Mouse (Mus musculus): Measurements from ENCODE around the gene Olfr10. TPM values are rescaled to one million over a fixed set of nuclear protein-coding genes. Genes with fewer than 3 reads are reported as not detected.

The Olfr10 gene
- not detected for polyA plus RNA-seq (2017; shearing (Covaris generic))

DNA sequence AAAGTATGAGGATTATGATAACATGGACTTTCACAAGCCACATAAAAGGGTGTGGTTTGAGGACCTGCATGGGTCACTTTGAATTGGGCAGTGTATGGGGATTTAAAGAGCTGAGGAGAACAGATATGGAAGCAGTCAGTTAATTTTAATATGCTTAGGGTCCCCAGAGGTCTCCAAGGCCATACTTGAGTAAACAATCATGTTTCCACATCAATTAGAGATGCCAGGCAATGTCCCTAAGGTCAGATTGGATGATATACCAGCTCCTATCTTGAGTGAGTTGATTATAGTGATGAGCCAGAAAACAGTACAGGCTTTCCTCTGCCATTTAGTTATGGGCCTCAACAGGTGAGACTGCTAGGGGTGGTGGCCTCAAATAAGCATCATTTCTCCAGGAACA lies at the start of gene Olfr10:
Gene Olfr10, plus strand, starts transcription at position 301 of the 400 bp plus-strand sequence.

DNA sequence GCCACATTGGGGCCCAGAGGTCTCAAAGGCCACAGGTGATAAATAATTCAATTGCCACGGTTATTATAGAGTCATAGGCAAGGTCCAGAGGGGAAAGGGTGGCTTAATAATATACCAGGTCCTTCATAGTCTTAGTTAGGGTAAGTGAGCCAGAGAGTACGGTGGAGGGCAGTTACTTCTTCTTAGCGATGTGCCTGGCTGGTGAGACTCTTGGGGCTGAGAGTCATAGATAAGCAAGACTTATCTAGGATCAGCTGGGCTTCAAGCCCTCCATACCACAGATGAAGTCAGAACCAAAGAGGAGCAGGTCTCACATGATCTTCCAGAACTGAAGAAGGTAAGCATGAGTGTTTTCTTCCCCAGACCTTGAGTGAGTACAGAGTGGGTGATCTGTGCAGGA lies 26.3 kb upstream of the Olfr10 start, which contains the start of gene Olfr1393:
Gene Olfr1393, plus strand, starts transcription at position 83 of the 400 bp plus-strand sequence.

DNA sequence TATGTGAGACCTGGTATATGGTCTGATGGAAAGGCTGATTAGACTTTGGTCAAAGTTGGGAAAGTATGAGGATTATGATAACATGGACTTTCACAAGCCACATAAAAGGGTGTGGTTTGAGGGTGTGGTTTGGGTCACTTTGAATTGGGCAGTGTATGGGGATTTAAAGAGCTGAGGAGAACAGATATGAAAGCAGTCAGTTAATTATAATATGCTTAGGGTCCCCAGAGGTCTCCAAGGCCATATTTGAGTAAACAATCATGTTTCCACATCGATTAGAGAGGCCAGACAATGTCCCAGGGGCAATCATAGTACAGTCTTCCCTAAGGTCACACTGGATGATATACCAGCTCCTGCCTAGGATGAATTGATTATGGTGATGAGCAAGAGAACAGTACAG lies 19.6 kb upstream of the Olfr10 start, which contains the start of gene Olfr1392:
Gene Olfr1392, plus strand, starts transcription at position 301 of the 400 bp plus-strand sequence.

DNA sequence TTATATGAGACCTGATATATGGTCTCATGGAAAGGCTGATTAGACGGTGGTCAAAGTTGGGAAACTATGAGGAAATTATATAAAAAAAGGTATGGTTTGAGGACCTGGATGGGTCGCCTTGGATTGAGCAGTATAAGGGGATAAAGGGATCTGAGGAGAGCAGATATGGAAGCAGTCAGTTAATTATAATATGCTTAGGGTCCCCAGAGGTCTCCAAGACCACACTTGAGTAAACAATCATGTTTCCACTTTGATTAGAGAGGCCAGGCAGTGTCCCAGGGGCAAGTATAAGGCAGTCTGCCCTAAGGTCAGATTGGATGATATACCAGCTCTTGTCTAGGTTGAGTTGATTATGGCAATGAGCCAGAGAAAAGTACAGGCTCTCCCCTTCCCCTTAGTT lies 17.9 kb downstream of the Olfr10 start, which contains the start of gene Olfr1391:
Gene Olfr1391, plus strand, starts transcription at position 301 of the 400 bp plus-strand sequence.

DNA sequence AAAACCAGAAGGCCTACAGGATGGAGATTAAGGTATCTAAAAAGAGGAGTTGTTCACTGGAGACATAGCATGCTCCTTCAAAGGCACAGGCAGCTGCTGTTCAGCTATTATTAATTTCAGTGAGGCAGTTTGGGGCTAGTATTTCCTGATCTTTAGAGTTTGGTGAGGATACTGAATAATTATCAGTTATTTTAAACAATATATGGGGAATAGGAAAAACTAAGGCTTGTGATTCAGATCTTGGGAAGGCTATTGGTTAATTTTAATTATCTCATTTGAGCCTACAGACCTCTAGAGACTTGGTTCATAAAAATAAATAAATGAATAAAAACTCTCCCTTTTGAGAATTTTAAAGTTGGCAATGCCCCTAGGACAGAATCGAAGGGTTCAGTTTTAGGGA lies 30.3 kb downstream of the Olfr10 start, which contains the start of gene Olfr1390:
Gene Olfr1390, plus strand, starts transcription at position 301 of the 400 bp plus-strand sequence.

Other genes starting within 250 kb of the Olfr10 start
- 100 to 1,000 TPM; 342 to 358 TPM for gene Tgtp2, start 240.5 kb upstream of the Olfr10 start, polyA plus RNA-seq (2017; shearing (Covaris generic))
- 100 to 1,000 TPM; 570 to 631 TPM for gene Ifi47, start 228.2 kb upstream of the Olfr10 start, polyA plus RNA-seq (2017; shearing (Covaris generic))
- under 1 TPM in 1 of 2 experiments, not detected in 1; 0.06 TPM for gene Olfr1396, start 189.9 kb upstream of the Olfr10 start, polyA plus RNA-seq (2017; shearing (Covaris generic))
- not detected for gene Olfr1395, start 162.5 kb upstream of the Olfr10 start, polyA plus RNA-seq (2017; shearing (Covaris generic))
- gene Olfr1394, start 150.4 kb upstream of the Olfr10 start, polyA plus RNA-seq (2017; shearing (Covaris generic)): not detected
- not detected for gene Btnl9, start 117.6 kb upstream of the Olfr10 start, polyA plus RNA-seq (2017; shearing (Covaris generic))
- gene Zfp62, start 101.4 kb upstream of the Olfr10 start, polyA plus RNA-seq (2017; shearing (Covaris generic)): 10 to 100 TPM; 49.5 to 55.2 TPM
- 100 to 1,000 TPM in 1 of 2 experiments, 10 to 100 TPM in 1; 58.6 to 112 TPM for gene Mgat1, start 60.5 kb upstream of the Olfr10 start, polyA plus RNA-seq (2017; shearing (Covaris generic))
- not detected for gene Olfr1393, start 26.4 kb upstream of the Olfr10 start, polyA plus RNA-seq (2017; shearing (Covaris generic))
- under 1 TPM in 1 of 2 experiments, not detected in 1; 0.05 TPM for gene Olfr1392, start 19.5 kb upstream of the Olfr10 start, polyA plus RNA-seq (2017; shearing (Covaris generic))
- gene Olfr1391, start 18.0 kb downstream of the Olfr10 start, polyA plus RNA-seq (2017; shearing (Covaris generic)): not detected
- gene Olfr1390, start 30.4 kb downstream of the Olfr10 start, polyA plus RNA-seq (2017; shearing (Covaris generic)): not detected
- gene Olfr1389, start 118.3 kb downstream of the Olfr10 start, polyA plus RNA-seq (2017; shearing (Covaris generic)): not detected
- under 1 TPM in 1 of 2 experiments, not detected in 1; 0.06 TPM for gene Olfr1388, start 131.9 kb downstream of the Olfr10 start, polyA plus RNA-seq (2017; shearing (Covaris generic))
- gene Olfr1387, start 150.6 kb downstream of the Olfr10 start, polyA plus RNA-seq (2017; shearing (Covaris generic)): not detected
- not detected for gene Olfr1386, start 160.3 kb downstream of the Olfr10 start, polyA plus RNA-seq (2017; shearing (Covaris generic))
- under 1 TPM; 0.04 to 0.22 TPM for gene Olfr1385, start 184.3 kb downstream of the Olfr10 start, polyA plus RNA-seq (2017; shearing (Covaris generic))
- gene Olfr1384, start 202.0 kb downstream of the Olfr10 start, polyA plus RNA-seq (2017; shearing (Covaris generic)): not detected
- not detected for gene Olfr1383, start 214.9 kb downstream of the Olfr10 start, polyA plus RNA-seq (2017; shearing (Covaris generic))
- gene Olfr1382, start 223.5 kb downstream of the Olfr10 start, polyA plus RNA-seq (2017; shearing (Covaris generic)): under 1 TPM in 1 of 2 experiments, not detected in 1; 0.07 TPM
- gene Olfr1381, start 238.7 kb downstream of the Olfr10 start, polyA plus RNA-seq (2017; shearing (Covaris generic)): not detected

Measured in activated CD4-positive, CD25-positive, alpha-beta regulatory T cell (primary cell).